In genomic region chr2:110177879-110178278, GRCm38 (mm10) we compare ENCODE assay signal across 9 mouse cellular contexts.
DNase-seq lines count a peak whose midpoint lies in the region; ATAC-seq and TF ChIP-seq lines count a peak whose summit lies in the region.
"Had no signal": no experiment of that assay in that cellular context is flagged by ENCODE, and none has a peak within 500 bp of the region (broad histone marks: within the 10 kb centered on the region; RNA-seq: fewer than 3 reads in every experiment).

No protein-coding gene starts in this region.

- H3K27me3 ChIP-seq in heart, embryonic 13.5 days (replicated peaks) = 0 out of 2 replicates have a peak, but pooled peaks cover 3% of the 10 kb centered on the region

- DNase-seq in gastrocnemius, adult 2 months = peak; percentile 67
- no peak for DNase-seq in gastrocnemius, adult 18-20 months (ENCODE audit: low spot score)
- DNase-seq in adrenal gland, postnatal 25 days = peak; percentile 76
- peak; percentile 80 to 90 for DNase-seq in kidney, postnatal 25 days
- DNase-seq in testis, postnatal 10 days (ENCODE audit: low spot score) = peak; percentile 65
- no peak for DNase-seq in layer of hippocampus, postnatal 36 days
- no peak for DNase-seq in layer of hippocampus, adult 9-10 months (ENCODE audit: low spot score)

- intact Hi-C loops in gastrocnemius, adult 2 months (cut with DNase I) = no loop called here

- ATAC-seq in heart, embryonic 13.5 days (ENCODE audit: extremely low read depth, insufficient number of reproducible peaks, low FRiP score, low TSS enrichment) = 0 out of 2 replicates have a peak, but pooled peaks have one; percentile 18

- H3K4me2 ChIP-seq in heart, embryonic 13.5 days = peak overlapping the region; percentile 18; the same call in 1 of the 2 replicates

- WGBS in heart, embryonic 13.5 days = 21% methylated on average over 7 of the region's 7 CpGs

- no peaks in the 10 kb centered on the region for H3K9me3 ChIP-seq in heart, embryonic 13.5 days

- 0 out of 2 replicates have a peak overlapping the region, but pooled peaks have one; percentile 1 for H3K9ac ChIP-seq in heart, embryonic 13.5 days

- H3K36me3 ChIP-seq in heart, embryonic 13.5 days = no peaks in the 10 kb centered on the region

- peak overlapping the region; percentile 29; the same call in 1 of the 2 replicates for H3K27ac ChIP-seq in gastrocnemius, adult 2 months
- H3K27ac ChIP-seq in heart, embryonic 13.5 days (replicated peaks) = peak overlapping the region; percentile 81
- H3K27ac ChIP-seq: macrophage had no signal

- no peak overlapping the region for H3K4me3 ChIP-seq in gastrocnemius, adult 2 months
- H3K4me3 ChIP-seq in heart, embryonic 13.5 days = no peak overlapping the region

- H3K4me1 ChIP-seq in heart, embryonic 13.5 days = peaks cover 69% of the 10 kb centered on the region

- TF ChIP-seq CTCF in gastrocnemius, adult 2 months (IDR thresholded peaks at IDR 0.05) = no peak

Comparison
In these comparisons a context has a peak if more than half of its experiments do, and no peak if none do; other contexts are left out.
1. DNase-seq: peak in gastrocnemius, adult 2 months (single experiment), adrenal gland, postnatal 25 days (single experiment), kidney, postnatal 25 days (2 of 2) and testis, postnatal 10 days (single experiment); none in gastrocnemius, adult 18-20 months (single experiment), layer of hippocampus, postnatal 36 days (0 of 2) and layer of hippocampus, adult 9-10 months (single experiment).